Mouse (Mus musculus): ENCODE measurements around the gene Pcsk5. TPM values are rescaled to one million over a fixed set of nuclear protein-coding genes. Genes with fewer than 3 reads are reported as not detected.
"Not testable (repeated sequence)": the region's sequence is repeated elsewhere in the genome, so short reads cannot be mapped to it uniquely, and the experiment has no call there.

Gene Pcsk5
- polyA plus RNA-seq, 1 experiment from 2014 or later: 12.0 TPM

DNA sequence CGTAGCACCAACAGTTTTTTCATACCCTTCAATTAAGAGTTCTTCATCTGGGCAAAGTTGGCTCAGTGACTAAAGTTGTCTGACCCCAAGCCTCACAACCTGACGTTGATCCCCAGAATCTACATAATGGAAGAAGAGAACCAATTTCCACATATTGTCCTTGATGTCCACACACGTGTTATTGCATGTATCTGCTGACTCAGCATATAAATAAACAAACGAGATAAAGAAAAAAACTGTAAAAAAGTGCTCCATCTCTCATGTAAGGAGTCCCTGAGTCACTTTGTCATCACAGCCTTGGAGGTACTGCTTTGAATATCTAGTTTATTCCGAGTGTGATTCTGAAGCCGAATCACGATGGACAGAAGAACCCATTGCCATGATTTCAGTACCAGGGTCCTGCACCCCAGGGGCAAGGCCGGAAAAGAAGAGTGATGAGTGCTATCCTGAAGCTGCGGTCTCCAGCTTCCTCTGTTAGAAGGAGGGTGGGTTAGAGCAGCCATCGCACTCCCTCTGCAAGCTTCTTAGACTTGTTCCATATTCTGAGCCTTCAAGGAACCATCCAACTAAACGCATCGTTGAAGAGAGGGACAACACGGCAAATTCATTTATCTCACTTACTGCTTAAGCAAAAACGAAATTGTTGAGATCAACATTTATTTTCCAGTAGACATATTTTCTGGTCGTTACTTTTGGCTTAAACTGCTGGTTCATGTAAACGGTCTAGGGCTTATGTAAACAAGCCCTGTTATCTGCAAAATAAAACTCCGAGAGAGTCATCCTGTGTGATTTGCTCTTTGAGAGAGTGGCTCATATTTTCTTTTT, 348.2 kb downstream of the Pcsk5 start:
- Histone ChIP-seq H3K4me3 (no peak overlapping the region), H3K4me1 (peaks cover 3% of the 10 kb centered on the region), H3K36me3 (no peaks in the 10 kb centered on the region), H3K9ac (no peak overlapping the region), H3K4me2 (replicated peaks) (no peak overlapping the region), H3K27me3 (no peaks in the 10 kb centered on the region), H3K9me3 (replicated peaks) (no peaks in the 10 kb centered on the region), H3K27ac (no peak overlapping the region)
- WGBS: 84% methylated on average over 17 of the region's 17 CpGs
- no peak for ATAC-seq (ENCODE audit: low FRiP score)

GRCm38 (mm10) chr19:17482126-17482790, 355.2 kb downstream of the Pcsk5 start:
- H3K36me3 ChIP-seq: no peaks in the 10 kb centered on the region
- H3K9ac ChIP-seq: no peak overlapping the region
- WGBS: 60% methylated on average over 6 of the region's 6 CpGs
- H3K4me3 ChIP-seq: no peak overlapping the region
- no peak overlapping the region for H3K27ac ChIP-seq
- ATAC-seq (ENCODE audit: low FRiP score): no peak
- H3K9me3 ChIP-seq (replicated peaks): no peaks in the 10 kb centered on the region
- H3K27me3 ChIP-seq: no peaks in the 10 kb centered on the region
- no peaks in the 10 kb centered on the region for H3K4me1 ChIP-seq
- no peak overlapping the region for H3K4me2 ChIP-seq (replicated peaks)

DNA sequence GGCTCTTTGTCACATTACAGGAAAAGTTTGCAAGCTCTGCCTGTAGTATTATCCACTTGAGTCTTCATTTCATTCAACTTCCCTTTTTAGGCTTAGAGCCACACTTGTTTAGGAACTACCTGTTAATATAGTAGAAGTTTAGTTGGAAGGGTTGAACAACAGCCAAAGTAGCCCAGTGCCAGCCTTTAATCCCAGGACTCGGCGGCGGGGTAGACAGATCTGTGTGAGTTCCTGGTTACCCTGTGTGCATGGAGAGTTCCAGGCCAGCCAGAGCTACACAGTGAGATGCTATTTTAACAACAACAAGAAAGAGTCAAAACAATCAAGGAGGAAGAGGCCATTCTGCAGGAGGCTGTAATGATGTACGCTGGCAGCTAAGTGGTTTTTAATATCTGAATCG, 358.0 kb downstream of the Pcsk5 start:
- Histone ChIP-seq H3K9ac (no peak overlapping the region), H3K4me3 (no peak overlapping the region), H3K9me3 (replicated peaks) (no peaks in the 10 kb centered on the region), H3K36me3 (no peaks in the 10 kb centered on the region), H3K4me1 (no peaks in the 10 kb centered on the region), H3K4me2 (replicated peaks) (no peak overlapping the region), H3K27me3 (no peaks in the 10 kb centered on the region), H3K27ac (no peak overlapping the region)
- WGBS: 94% methylated on average over 5 of the region's 5 CpGs
- ATAC-seq (ENCODE audit: low FRiP score): no peak

DNA sequence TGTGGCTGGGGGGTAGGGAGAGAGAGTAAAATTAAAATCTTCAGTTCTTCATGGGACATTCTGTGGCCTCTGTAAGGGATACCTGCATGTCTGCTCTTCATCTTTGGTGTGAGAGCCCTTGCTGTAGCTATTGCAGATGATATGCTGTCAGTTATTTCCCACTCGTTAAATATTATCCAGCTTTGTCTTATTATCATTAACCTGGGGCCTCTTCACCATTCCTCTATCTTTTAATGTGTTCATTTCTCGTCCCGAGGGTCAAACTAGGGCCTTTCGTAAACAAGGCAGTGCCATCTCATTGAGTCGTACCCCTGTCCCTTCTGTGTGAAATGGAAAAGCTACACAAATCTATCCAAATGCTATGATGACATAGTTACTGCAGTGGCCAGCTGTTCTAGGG, 361.4 kb downstream of the Pcsk5 start:
- 93% methylated on average over 5 of the region's 5 CpGs for WGBS
- H3K36me3 ChIP-seq: no peaks in the 10 kb centered on the region
- no peak for ATAC-seq (ENCODE audit: low FRiP score)

DNA sequence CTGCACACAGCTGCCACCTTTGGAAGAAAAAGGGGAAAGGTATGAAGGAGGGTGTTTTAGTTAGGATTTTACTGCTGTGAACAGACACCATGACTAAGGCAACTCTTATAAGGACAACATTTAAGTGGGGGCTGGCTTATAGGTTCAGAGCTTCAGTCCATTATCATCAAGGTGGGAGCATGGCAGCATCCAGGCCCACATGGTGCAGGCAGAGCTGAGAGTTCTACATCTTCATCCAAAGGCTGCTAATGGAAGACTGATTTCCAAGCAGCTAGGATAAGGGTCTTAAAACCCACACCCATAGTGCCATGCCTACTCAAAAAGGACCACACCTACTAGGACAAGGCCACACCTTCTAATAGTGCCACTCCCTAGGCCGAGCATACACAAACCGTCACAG, 364.3 kb downstream of the Pcsk5 start:
- not testable (repeated sequence) for ATAC-seq (ENCODE audit: low FRiP score); H3K27ac ChIP-seq; H3K27me3 ChIP-seq; H3K4me2 ChIP-seq (replicated peaks); H3K36me3 ChIP-seq; H3K4me3 ChIP-seq; H3K9me3 ChIP-seq (replicated peaks); H3K4me1 ChIP-seq; H3K9ac ChIP-seq
- WGBS: 96% methylated on average over 2 of the region's 2 CpGs

More for the DNA sequence above, 361.4 kb downstream of the Pcsk5 start:
- no peak overlapping the region for H3K4me2 ChIP-seq (replicated peaks)
- no peak overlapping the region for H3K4me3 ChIP-seq
- no peaks in the 10 kb centered on the region for H3K4me1 ChIP-seq
- no peak overlapping the region for H3K27ac ChIP-seq
- no peak overlapping the region for H3K9ac ChIP-seq
- H3K9me3 ChIP-seq (replicated peaks): no peaks in the 10 kb centered on the region
- H3K27me3 ChIP-seq: no peaks in the 10 kb centered on the region

- 64% methylated on average over 7 of the region's 7 CpGs for WGBS
These were observed 365.6 kb downstream of the Pcsk5 start for GRCm38 (mm10) chr19:17471861-17472260.

GRCm38 (mm10) chr19:17471196-17471595, 366.2 kb downstream of the Pcsk5 start:
- Histone ChIP-seq H3K9ac (no peak overlapping the region), H3K4me2 (replicated peaks) (no peak overlapping the region), H3K9me3 (replicated peaks) (no peaks in the 10 kb centered on the region), H3K36me3 (no peaks in the 10 kb centered on the region), H3K4me1 (no peaks in the 10 kb centered on the region), H3K27me3 (no peaks in the 10 kb centered on the region), H3K4me3 (no peak overlapping the region), H3K27ac (no peak overlapping the region)
- WGBS: 66% methylated on average over 4 of the region's 4 CpGs
- ATAC-seq (ENCODE audit: low FRiP score): no peak

More at GRCm38 (mm10) chr19:17471861-17472260, 365.6 kb downstream of the Pcsk5 start:
- Histone ChIP-seq H3K4me1 (no peaks in the 10 kb centered on the region), H3K9me3 (replicated peaks) (no peaks in the 10 kb centered on the region), H3K27me3 (no peaks in the 10 kb centered on the region), H3K4me3 (no peak overlapping the region), H3K9ac (no peak overlapping the region), H3K36me3 (no peaks in the 10 kb centered on the region), H3K4me2 (replicated peaks) (no peak overlapping the region), H3K27ac (no peak overlapping the region)
- no peak for ATAC-seq (ENCODE audit: low FRiP score)

DNA sequence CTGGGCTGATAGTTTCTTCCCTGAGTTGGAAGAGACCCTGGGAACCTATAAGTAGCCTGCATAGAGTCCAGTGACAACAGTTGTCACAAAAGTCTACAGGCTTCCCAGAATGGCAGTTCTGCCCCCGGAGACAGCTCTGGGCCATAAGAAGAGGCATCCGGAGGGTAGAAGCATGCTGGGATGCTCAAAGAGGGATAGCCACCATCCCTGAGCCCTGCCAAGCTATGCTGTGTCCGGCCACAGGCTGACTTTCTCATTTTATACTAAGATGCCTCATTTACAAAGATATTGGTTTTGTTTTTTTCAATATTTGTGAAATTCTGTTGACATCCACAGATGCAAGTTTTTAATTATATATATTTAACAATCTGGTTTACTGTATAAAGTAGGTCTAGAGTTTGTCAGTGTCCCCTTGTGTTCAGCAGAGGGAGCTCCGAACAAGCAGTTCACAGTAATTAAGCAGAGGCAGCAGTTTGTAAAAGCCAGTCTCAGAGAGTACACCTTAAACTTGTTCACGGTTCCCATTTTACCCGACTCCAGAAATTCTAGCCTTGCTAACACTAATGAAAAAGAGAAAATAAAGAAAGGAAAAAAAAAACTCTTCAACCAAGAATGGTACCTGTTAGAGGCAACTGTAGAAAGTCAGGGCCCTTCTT, 369.7 kb downstream of the Pcsk5 start:
- ATAC-seq (ENCODE audit: low FRiP score): peak; percentile 65; the same call in 1 of the 2 replicates
- no peaks in the 10 kb centered on the region for H3K36me3 ChIP-seq
- no peaks in the 10 kb centered on the region for H3K9me3 ChIP-seq (replicated peaks)
- H3K9ac ChIP-seq: no peak overlapping the region
- no peak overlapping the region for H3K4me2 ChIP-seq (replicated peaks)
- H3K27ac ChIP-seq: no peak overlapping the region
- WGBS: 72% methylated on average over 6 of the region's 6 CpGs
- no peaks in the 10 kb centered on the region for H3K27me3 ChIP-seq
- no peaks in the 10 kb centered on the region for H3K4me1 ChIP-seq
- no peak overlapping the region for H3K4me3 ChIP-seq

- Histone ChIP-seq H3K4me1 (no peaks in the 10 kb centered on the region), H3K4me3 (no peak overlapping the region), H3K9me3 (replicated peaks) (no peaks in the 10 kb centered on the region), H3K27me3 (no peaks in the 10 kb centered on the region), H3K27ac (no peak overlapping the region), H3K9ac (no peak overlapping the region), H3K4me2 (replicated peaks) (no peak overlapping the region), H3K36me3 (no peaks in the 10 kb centered on the region)
- ATAC-seq (ENCODE audit: low FRiP score): no peak
- 90% methylated on average over 7 of the region's 7 CpGs for WGBS
These were observed 385.4 kb downstream of the Pcsk5 start for GRCm38 (mm10) chr19:17452001-17452400.

- H3K4me3 ChIP-seq: no peak overlapping the region
- H3K27ac ChIP-seq: no peak overlapping the region
- H3K9ac ChIP-seq: no peak overlapping the region
- H3K4me2 ChIP-seq (replicated peaks): no peak overlapping the region
- no peak for ATAC-seq (ENCODE audit: low FRiP score)
- H3K4me1 ChIP-seq: 0 out of 2 replicates have a peak, but pooled peaks cover 4% of the 10 kb centered on the region
- no peaks in the 10 kb centered on the region for H3K36me3 ChIP-seq
- WGBS: 88% methylated on average over 7 of the region's 7 CpGs
- no peaks in the 10 kb centered on the region for H3K9me3 ChIP-seq (replicated peaks)
- H3K27me3 ChIP-seq: no peaks in the 10 kb centered on the region
These were observed 393.9 kb downstream of the Pcsk5 start for GRCm38 (mm10) chr19:17443581-17443980.

GRCm38 (mm10) chr19:17439476-17440189, 397.8 kb downstream of the Pcsk5 start:
- Histone ChIP-seq H3K4me1 (0 out of 2 replicates have a peak, but pooled peaks cover 4% of the 10 kb centered on the region), H3K4me3 (no peak overlapping the region), H3K9me3 (replicated peaks) (no peaks in the 10 kb centered on the region), H3K27me3 (no peaks in the 10 kb centered on the region), H3K36me3 (no peaks in the 10 kb centered on the region), H3K9ac (no peak overlapping the region), H3K27ac (no peak overlapping the region), H3K4me2 (replicated peaks) (no peak overlapping the region)
- no peak for ATAC-seq (ENCODE audit: low FRiP score)
- 70% methylated on average over 4 of the region's 4 CpGs for WGBS

- 90% methylated on average over 1 of the region's 1 CpGs for WGBS
- Histone ChIP-seq H3K36me3 (no peaks in the 10 kb centered on the region), H3K27ac (no peak overlapping the region), H3K4me3 (no peak overlapping the region), H3K4me2 (replicated peaks) (no peak overlapping the region), H3K9ac (no peak overlapping the region), H3K4me1 (0 out of 2 replicates have a peak, but pooled peaks cover 4% of the 10 kb centered on the region), H3K9me3 (replicated peaks) (no peaks in the 10 kb centered on the region), H3K27me3 (no peaks in the 10 kb centered on the region)
- no peak for ATAC-seq (ENCODE audit: low FRiP score)
These were observed 400.8 kb downstream of the Pcsk5 start for GRCm38 (mm10) chr19:17436651-17437050.
